Mouse (Mus musculus): ENCODE measurements around the gene Htra3. TPM values are rescaled to one million over a fixed set of nuclear protein-coding genes. Genes with fewer than 3 reads are reported as not detected.

Gene Htra3
- polyA plus RNA-seq, 1 experiment from 2014 or later: 52.2 TPM

DNA sequence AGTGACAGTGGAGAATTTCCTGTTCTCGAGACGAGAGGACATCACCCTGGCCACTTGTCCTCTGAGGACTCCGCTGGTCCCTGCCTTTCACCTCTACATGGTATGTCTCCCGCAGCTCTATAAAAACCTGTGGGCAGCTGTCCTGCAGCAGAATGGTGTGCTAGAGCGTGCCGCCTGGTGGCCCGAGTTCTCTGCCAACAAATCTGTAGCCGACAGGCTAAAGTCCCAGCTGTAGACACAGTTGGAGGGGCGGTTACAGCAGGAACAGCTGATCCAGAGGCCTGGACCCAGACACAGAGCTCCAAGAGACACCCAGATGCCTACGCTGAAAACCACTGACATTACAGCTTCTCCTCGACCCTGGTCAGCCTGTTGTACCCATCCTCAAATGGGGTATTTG is 67.7 kb downstream of the Htra3 start:
- Histone ChIP-seq H3K4me3 (ENCODE audit: low read depth, low read length) (no peak overlapping the region), H3K4me1 (ENCODE audit: control insufficient read depth, insufficient read depth, low read length) (peaks cover 25% of the 10 kb centered on the region; the same call in 1 of the 2 replicates)
- 86% methylated on average over 11 of the region's 11 CpGs for WGBS

DNA sequence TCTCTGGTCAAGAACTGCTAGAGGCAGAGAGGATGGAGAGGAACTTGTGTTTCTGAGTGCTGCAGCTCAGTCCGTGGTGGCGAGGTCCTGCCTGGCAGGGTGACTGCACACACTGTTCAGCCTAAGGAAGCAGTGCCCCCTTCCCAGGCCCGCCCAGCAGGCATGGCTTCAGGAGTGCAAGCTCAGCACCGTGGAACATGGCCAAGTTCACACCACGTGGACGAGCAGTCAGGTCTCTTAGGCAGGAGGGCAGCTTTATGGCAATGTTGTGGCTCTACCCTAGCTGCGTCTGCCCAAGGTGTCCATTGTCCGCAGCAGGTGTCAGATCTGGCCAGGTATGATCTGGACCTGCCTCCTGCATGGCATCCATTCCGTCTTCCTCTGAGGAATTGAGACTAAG is 68.4 kb downstream of the Htra3 start:
- no peaks in the 10 kb centered on the region for H3K36me3 ChIP-seq (ENCODE audit: control insufficient read depth, insufficient read depth, low read length)
- H3K4me3 ChIP-seq (ENCODE audit: low read depth, low read length): no peak overlapping the region
- H3K9me3 ChIP-seq (ENCODE audit: control insufficient read depth, low read depth, low read length): no peaks in the 10 kb centered on the region
- H3K4me1 ChIP-seq (ENCODE audit: control insufficient read depth, insufficient read depth, low read length): peaks cover 25% of the 10 kb centered on the region; the same call in 1 of the 2 replicates
- H3K27ac ChIP-seq (ENCODE audit: low read length): no peak overlapping the region
- 89% methylated on average over 9 of the region's 9 CpGs for WGBS
- ATAC-seq (ENCODE audit: insufficient number of reproducible peaks, insufficient read depth, low FRiP score, low read depth): no peak
- H3K27me3 ChIP-seq (ENCODE audit: control insufficient read depth, insufficient read depth, low read length): no peaks in the 10 kb centered on the region
- H3K4me2 ChIP-seq (replicated peaks; ENCODE audit: low read depth, low read length): no peak overlapping the region
- no peak overlapping the region for H3K9ac ChIP-seq (replicated peaks; ENCODE audit: low read depth, low read length)

More for the DNA sequence above, 67.7 kb downstream of the Htra3 start:
- ATAC-seq (ENCODE audit: insufficient number of reproducible peaks, insufficient read depth, low FRiP score, low read depth): no peak
- Histone ChIP-seq H3K9ac (replicated peaks; ENCODE audit: low read depth, low read length) (no peak overlapping the region), H3K9me3 (ENCODE audit: control insufficient read depth, low read depth, low read length) (no peaks in the 10 kb centered on the region), H3K36me3 (ENCODE audit: control insufficient read depth, insufficient read depth, low read length) (no peaks in the 10 kb centered on the region), H3K27ac (ENCODE audit: low read length) (no peak overlapping the region), H3K27me3 (ENCODE audit: control insufficient read depth, insufficient read depth, low read length) (no peaks in the 10 kb centered on the region), H3K4me2 (replicated peaks; ENCODE audit: low read depth, low read length) (no peak overlapping the region)

DNA sequence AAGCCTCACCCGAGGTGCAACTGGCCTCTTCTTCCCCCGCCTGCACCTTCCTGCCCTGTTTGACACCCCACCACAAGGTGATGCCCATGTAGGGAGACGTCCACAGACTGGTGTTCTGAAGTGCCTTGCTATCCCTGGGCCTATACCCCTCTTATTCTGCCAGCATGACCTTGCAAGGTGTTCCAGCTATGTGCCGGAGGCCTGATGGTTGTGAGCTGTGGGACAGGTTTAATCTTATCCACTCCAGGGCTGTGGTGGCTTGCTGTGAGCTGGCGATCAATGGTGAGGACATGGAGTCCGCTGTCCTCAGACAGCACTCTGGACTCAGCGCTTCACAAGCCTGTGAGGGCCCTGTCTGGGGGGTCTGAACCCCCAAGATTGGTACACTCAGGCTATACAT is 69.2 kb downstream of the Htra3 start:
- no peak overlapping the region for H3K27ac ChIP-seq (ENCODE audit: low read length)
- no peaks in the 10 kb centered on the region for H3K36me3 ChIP-seq (ENCODE audit: control insufficient read depth, insufficient read depth, low read length)
- 93% methylated on average over 7 of the region's 7 CpGs for whole genome bisulfite sequencing
- no peak overlapping the region for H3K4me2 ChIP-seq (replicated peaks; ENCODE audit: low read depth, low read length)
- H3K4me3 ChIP-seq (ENCODE audit: low read depth, low read length): no peak overlapping the region
- no peaks in the 10 kb centered on the region for H3K27me3 ChIP-seq (ENCODE audit: control insufficient read depth, insufficient read depth, low read length)
- no peak for ATAC-seq (ENCODE audit: insufficient number of reproducible peaks, insufficient read depth, low FRiP score, low read depth)
- H3K4me1 ChIP-seq (ENCODE audit: control insufficient read depth, insufficient read depth, low read length): peaks cover 25% of the 10 kb centered on the region; the same call in 1 of the 2 replicates
- H3K9me3 ChIP-seq (ENCODE audit: control insufficient read depth, low read depth, low read length): no peaks in the 10 kb centered on the region
- no peak overlapping the region for H3K9ac ChIP-seq (replicated peaks; ENCODE audit: low read depth, low read length)

DNA sequence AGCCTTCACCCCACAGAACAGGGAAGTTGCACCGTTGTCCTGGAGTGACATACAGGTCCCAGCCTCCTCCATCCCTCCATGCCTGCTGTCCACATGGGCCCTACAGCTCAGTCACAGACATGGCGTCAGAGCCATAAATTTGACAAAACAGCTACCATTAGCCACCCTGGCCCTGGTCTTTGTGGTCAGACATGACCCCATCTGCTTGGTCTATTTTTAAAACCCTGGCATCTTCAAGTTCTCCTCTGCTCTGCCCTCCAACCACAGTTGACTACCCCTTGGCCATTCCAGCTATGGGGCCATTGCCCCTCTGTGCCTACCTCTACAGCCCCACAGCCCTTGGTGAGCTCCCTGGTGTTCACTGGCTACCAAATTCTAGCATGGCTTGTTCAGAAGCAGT is 69.6 kb downstream of the Htra3 start:
- no peaks in the 10 kb centered on the region for H3K27me3 ChIP-seq (ENCODE audit: control insufficient read depth, insufficient read depth, low read length)
- no peak overlapping the region for H3K9ac ChIP-seq (replicated peaks; ENCODE audit: low read depth, low read length)
- H3K4me3 ChIP-seq (ENCODE audit: low read depth, low read length): no peak overlapping the region
- WGBS: 86% methylated on average over 2 of the region's 2 CpGs
- ATAC-seq (ENCODE audit: insufficient number of reproducible peaks, insufficient read depth, low FRiP score, low read depth): no peak
- H3K4me2 ChIP-seq (replicated peaks; ENCODE audit: low read depth, low read length): no peak overlapping the region
- H3K27ac ChIP-seq (ENCODE audit: low read length): no peak overlapping the region
- H3K36me3 ChIP-seq (ENCODE audit: control insufficient read depth, insufficient read depth, low read length): no peaks in the 10 kb centered on the region
- peaks cover 25% of the 10 kb centered on the region; the same call in 1 of the 2 replicates for H3K4me1 ChIP-seq (ENCODE audit: control insufficient read depth, insufficient read depth, low read length)
- no peaks in the 10 kb centered on the region for H3K9me3 ChIP-seq (ENCODE audit: control insufficient read depth, low read depth, low read length)

DNA sequence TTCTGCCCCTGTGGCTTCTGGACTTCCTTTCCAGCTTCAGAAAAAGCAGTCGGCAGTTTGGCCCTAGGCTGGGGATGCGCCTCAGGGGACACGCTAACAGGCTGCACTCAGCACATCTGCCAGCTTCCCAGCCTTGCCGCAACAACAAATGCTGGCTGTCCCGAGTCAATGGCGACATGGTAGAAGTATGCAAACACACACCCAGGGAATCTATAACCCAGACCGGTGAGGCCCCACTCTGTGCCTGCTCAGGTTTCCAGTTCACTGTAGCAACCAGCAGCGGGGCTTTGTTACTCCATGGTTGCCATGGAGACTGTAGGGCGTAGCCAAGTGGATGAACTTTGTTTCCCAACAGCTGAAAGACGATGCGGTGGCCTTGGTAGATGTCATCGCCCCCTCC is 70.2 kb downstream of the Htra3 start:
- Histone ChIP-seq H3K4me3 (ENCODE audit: low read depth, low read length) (no peak overlapping the region), H3K27me3 (ENCODE audit: control insufficient read depth, insufficient read depth, low read length) (no peaks in the 10 kb centered on the region), H3K36me3 (ENCODE audit: control insufficient read depth, insufficient read depth, low read length) (no peaks in the 10 kb centered on the region), H3K9me3 (ENCODE audit: control insufficient read depth, low read depth, low read length) (no peaks in the 10 kb centered on the region), H3K27ac (ENCODE audit: low read length) (peak overlapping the region; percentile 39; the same call in 1 of the 2 replicates), H3K9ac (replicated peaks; ENCODE audit: low read depth, low read length) (no peak overlapping the region), H3K4me1 (ENCODE audit: control insufficient read depth, insufficient read depth, low read length) (peaks cover 25% of the 10 kb centered on the region; the same call in 1 of the 2 replicates), H3K4me2 (replicated peaks; ENCODE audit: low read depth, low read length) (no peak overlapping the region)
- ATAC-seq (ENCODE audit: insufficient number of reproducible peaks, insufficient read depth, low FRiP score, low read depth): no peak; the same call in 1 of the 2 replicates
- WGBS: 27% methylated on average over 12 of the region's 12 CpGs

DNA sequence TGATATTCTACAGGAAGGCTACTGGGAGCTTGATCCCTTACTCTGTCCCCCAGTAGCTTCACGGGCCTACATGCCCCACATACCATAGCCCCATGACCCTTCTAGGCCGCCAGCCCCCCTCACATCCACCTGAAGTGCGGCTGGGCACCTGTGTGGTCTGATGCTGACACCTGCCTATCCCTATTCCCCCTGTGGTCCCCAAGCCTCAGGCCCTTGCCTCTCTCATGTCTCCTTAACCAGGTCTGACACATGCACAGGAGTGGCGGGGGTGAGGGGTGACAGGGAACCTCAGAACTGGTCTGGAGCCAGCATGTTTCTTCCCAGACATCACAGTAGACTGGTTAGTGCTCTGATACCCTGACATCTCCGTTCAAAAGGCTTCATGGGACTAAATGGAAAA is 71.0 kb downstream of the Htra3 start:
- Histone ChIP-seq H3K9ac (replicated peaks; ENCODE audit: low read depth, low read length) (no peak overlapping the region), H3K4me2 (replicated peaks; ENCODE audit: low read depth, low read length) (no peak overlapping the region), H3K9me3 (ENCODE audit: control insufficient read depth, low read depth, low read length) (no peaks in the 10 kb centered on the region), H3K27me3 (ENCODE audit: control insufficient read depth, insufficient read depth, low read length) (no peaks in the 10 kb centered on the region), H3K4me1 (ENCODE audit: control insufficient read depth, insufficient read depth, low read length) (peaks cover 25% of the 10 kb centered on the region; the same call in 1 of the 2 replicates), H3K27ac (ENCODE audit: low read length) (no peak overlapping the region; the same call in 1 of the 2 replicates), H3K36me3 (ENCODE audit: control insufficient read depth, insufficient read depth, low read length) (no peaks in the 10 kb centered on the region), H3K4me3 (ENCODE audit: low read depth, low read length) (no peak overlapping the region)
- ATAC-seq (ENCODE audit: insufficient number of reproducible peaks, insufficient read depth, low FRiP score, low read depth): no peak
- 73% methylated on average over 5 of the region's 5 CpGs for WGBS

DNA sequence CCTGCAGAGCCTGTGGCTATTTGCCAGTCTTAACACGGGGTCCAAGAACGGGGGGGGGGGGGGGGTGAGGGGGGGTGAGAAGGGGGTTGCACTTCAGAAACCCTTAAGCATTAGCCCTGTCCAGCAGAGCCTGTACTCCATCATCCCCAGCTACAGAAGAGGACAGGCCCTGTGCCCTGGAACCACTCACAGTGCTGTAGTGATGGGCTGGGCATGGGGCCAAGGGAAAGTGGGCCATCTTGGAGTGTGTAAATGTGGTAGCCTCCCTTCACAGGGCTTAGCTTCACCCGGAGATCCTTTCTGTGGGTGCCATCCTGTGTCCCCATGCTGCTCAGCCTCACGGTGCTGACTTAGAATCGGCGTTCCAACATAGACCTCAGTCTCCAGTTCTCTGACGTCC is 71.8 kb downstream of the Htra3 start:
- Histone ChIP-seq H3K27me3 (ENCODE audit: control insufficient read depth, insufficient read depth, low read length) (no peaks in the 10 kb centered on the region), H3K36me3 (ENCODE audit: control insufficient read depth, insufficient read depth, low read length) (peaks cover 5% of the 10 kb centered on the region), H3K4me2 (replicated peaks; ENCODE audit: low read depth, low read length) (no peak overlapping the region), H3K4me1 (ENCODE audit: control insufficient read depth, insufficient read depth, low read length) (peaks cover 25% of the 10 kb centered on the region; the same call in 1 of the 2 replicates), H3K9me3 (ENCODE audit: control insufficient read depth, low read depth, low read length) (no peaks in the 10 kb centered on the region), H3K27ac (ENCODE audit: low read length) (no peak overlapping the region), H3K4me3 (ENCODE audit: low read depth, low read length) (no peak overlapping the region), H3K9ac (replicated peaks; ENCODE audit: low read depth, low read length) (no peak overlapping the region)
- ATAC-seq (ENCODE audit: insufficient number of reproducible peaks, insufficient read depth, low FRiP score, low read depth): peak; percentile 35; the same call in 1 of the 2 replicates
- WGBS: 64% methylated on average over 7 of the region's 7 CpGs

DNA sequence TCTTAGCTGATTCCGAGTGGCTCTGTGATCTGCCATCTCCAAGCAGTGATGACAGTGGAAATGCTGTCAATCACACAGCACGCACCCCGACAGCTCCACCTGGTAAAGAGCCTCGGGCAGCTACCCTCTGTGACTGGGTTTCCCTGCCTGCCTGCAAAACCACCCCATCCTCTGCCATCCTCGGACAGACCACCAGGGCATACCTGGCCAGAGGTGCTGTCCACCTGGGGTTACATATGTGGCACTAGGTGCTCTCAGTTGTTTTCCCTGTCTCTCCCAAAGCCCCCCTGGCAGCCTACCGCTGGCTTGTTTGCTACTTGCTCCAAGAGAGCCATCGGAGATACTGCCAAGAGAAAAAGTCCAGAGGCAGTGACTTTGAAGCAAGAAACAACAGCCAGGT is 72.8 kb downstream of the Htra3 start:
- Histone ChIP-seq H3K9me3 (ENCODE audit: control insufficient read depth, low read depth, low read length) (no peaks in the 10 kb centered on the region), H3K4me1 (ENCODE audit: control insufficient read depth, insufficient read depth, low read length) (peaks cover 25% of the 10 kb centered on the region; the same call in 1 of the 2 replicates), H3K27me3 (ENCODE audit: control insufficient read depth, insufficient read depth, low read length) (no peaks in the 10 kb centered on the region), H3K27ac (ENCODE audit: low read length) (no peak overlapping the region), H3K4me2 (replicated peaks; ENCODE audit: low read depth, low read length) (no peak overlapping the region), H3K36me3 (ENCODE audit: control insufficient read depth, insufficient read depth, low read length) (peaks cover 8% of the 10 kb centered on the region), H3K4me3 (ENCODE audit: low read depth, low read length) (no peak overlapping the region), H3K9ac (replicated peaks; ENCODE audit: low read depth, low read length) (no peak overlapping the region)
- ATAC-seq (ENCODE audit: insufficient number of reproducible peaks, insufficient read depth, low FRiP score, low read depth): no peak
- 91% methylated on average over 7 of the region's 7 CpGs for WGBS

DNA sequence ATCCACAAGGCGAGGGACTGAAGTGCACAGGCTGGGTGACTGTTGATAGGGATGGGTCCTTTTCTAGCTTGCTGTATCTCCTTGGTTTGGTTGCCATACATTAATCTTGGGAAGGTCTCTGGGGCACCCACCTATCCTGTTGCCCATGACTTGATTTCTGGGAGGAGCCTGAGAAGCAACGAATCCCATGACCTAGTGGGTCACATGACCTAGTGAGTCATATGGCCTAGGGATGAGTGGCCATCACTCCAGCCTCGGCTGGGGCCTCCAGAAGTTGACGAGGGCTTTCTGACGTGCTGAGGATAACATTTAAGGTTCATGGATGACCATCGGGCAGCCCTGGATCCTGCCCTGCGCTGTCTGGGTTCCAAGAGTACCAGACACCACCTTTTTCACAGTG is 74.2 kb downstream of the Htra3 start:
- H3K27me3 ChIP-seq (ENCODE audit: control insufficient read depth, insufficient read depth, low read length): no peaks in the 10 kb centered on the region
- 72% methylated on average over 7 of the region's 7 CpGs for WGBS

More for the DNA sequence above, 74.2 kb downstream of the Htra3 start:
- Histone ChIP-seq H3K27ac (ENCODE audit: low read length) (no peak overlapping the region), H3K4me2 (replicated peaks; ENCODE audit: low read depth, low read length) (no peak overlapping the region), H3K9ac (replicated peaks; ENCODE audit: low read depth, low read length) (no peak overlapping the region), H3K9me3 (ENCODE audit: control insufficient read depth, low read depth, low read length) (no peaks in the 10 kb centered on the region), H3K4me3 (ENCODE audit: low read depth, low read length) (no peak overlapping the region), H3K4me1 (ENCODE audit: control insufficient read depth, insufficient read depth, low read length) (peaks cover 25% of the 10 kb centered on the region; the same call in 1 of the 2 replicates), H3K36me3 (ENCODE audit: control insufficient read depth, insufficient read depth, low read length) (peaks cover 14% of the 10 kb centered on the region)
- ATAC-seq (ENCODE audit: insufficient number of reproducible peaks, insufficient read depth, low FRiP score, low read depth): no peak

Measured in stomach, embryonic 14.5 days (tissue).